26 mouse cellular contexts compared by ENCODE assay signal in the genomic region with DNA sequence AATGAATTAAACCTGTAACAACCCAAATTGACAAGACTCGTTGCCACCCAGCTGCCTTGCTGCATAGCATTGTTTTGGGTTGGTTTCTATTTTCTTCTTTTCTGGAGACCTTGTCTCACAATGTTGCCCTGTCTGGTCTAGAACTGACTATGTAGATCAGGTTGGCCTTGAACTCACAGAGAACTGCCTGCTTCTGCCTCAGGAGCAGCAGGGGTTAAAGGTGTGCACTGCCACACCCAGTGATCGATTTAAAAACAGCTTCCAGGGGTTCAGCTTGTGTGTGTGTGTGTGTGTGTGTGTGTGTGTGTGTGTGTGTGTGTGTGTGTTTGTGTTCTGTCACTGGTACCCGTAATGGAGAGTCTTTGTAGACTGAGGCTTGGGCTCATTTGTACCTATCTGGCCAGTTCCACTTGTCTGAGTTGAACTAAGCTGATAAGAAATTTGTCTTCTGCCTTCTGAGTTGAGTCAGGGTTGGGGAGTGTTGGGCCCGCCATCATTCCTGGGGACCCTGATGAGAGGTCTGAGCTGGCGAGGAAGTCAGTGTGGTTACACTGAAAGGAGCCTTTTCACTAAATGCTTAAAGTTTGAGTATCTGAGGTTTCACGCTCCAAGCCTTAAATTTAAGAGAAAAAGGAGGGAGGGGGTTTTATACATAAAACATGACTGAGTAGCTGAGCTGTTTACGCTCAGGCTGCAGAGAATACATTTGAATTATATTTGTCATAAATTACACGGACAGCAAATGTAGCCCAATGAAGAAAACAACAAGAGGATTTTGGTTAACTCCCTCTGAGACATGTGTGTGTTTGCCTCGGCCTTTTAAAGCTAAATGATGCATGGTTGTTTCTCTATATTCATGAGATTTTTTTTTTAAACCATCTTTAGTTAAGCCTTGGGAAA. TPM values are rescaled to one million over a fixed set of nuclear protein-coding genes. Genes with fewer than 3 reads are reported as not detected.
DNase-seq lines count a peak whose midpoint lies in the region; ATAC-seq and TF ChIP-seq lines count a peak whose summit lies in the region.
"Had no signal": no experiment of that assay in that cellular context is flagged by ENCODE, and none has a peak within 500 bp of the region (broad histone marks: within the 10 kb centered on the region; RNA-seq: fewer than 3 reads in every experiment).

No protein-coding gene starts in this region.

- no peak for TF ChIP-seq CTCF in stomach, postnatal 0 days (IDR thresholded peaks at IDR 0.05; ENCODE audit: low read depth)

- no peaks in the 10 kb centered on the region for H3K27me3 ChIP-seq in kidney, embryonic 15.5 days
- H3K27me3 ChIP-seq in stomach, embryonic 15.5 days (replicated peaks) = no peaks in the 10 kb centered on the region
- H3K27me3 ChIP-seq in stomach, postnatal 0 days (ENCODE audit: control insufficient read depth, insufficient read depth, low read length) = no peaks in the 10 kb centered on the region
- H3K27me3 ChIP-seq in stomach, embryonic 16.5 days (ENCODE audit: control insufficient read depth, insufficient read depth, low read length) = no peaks in the 10 kb centered on the region
- H3K27me3 ChIP-seq: forebrain, embryonic 13.5 days; heart, embryonic 12.5 days; heart, embryonic 15.5 days; hindbrain, embryonic 12.5 days; hindbrain, embryonic 15.5 days; intestine, embryonic 15.5 days had no signal

- TF ChIP-seq EP300 in stomach, postnatal 0 days (optimal IDR thresholded peaks at IDR 0.05) = no peak

- H3K9me3 ChIP-seq in kidney, embryonic 15.5 days (replicated peaks) = no peaks in the 10 kb centered on the region
- no peaks in the 10 kb centered on the region for H3K9me3 ChIP-seq in stomach, embryonic 15.5 days
- H3K9me3 ChIP-seq in stomach, postnatal 0 days (ENCODE audit: control insufficient read depth, low read length) = no peaks in the 10 kb centered on the region
- no peaks in the 10 kb centered on the region for H3K9me3 ChIP-seq in stomach, embryonic 16.5 days (replicated peaks; ENCODE audit: control insufficient read depth, low read length)
- H3K9me3 ChIP-seq: forebrain, embryonic 10.5 days; forebrain, embryonic 13.5 days; heart, embryonic 12.5 days; heart, embryonic 15.5 days; hindbrain, embryonic 12.5 days; hindbrain, embryonic 15.5 days; intestine, embryonic 15.5 days had no signal

- no peak overlapping the region for H3K9ac ChIP-seq in kidney, embryonic 15.5 days
- H3K9ac ChIP-seq in stomach, embryonic 15.5 days = no peak overlapping the region
- no peak overlapping the region for H3K9ac ChIP-seq in stomach, postnatal 0 days (ENCODE audit: low read length)
- H3K9ac ChIP-seq in stomach, embryonic 16.5 days (ENCODE audit: low read length) = no peak overlapping the region
- H3K9ac ChIP-seq: forebrain, embryonic 13.5 days; heart, embryonic 12.5 days; heart, embryonic 15.5 days; hindbrain, embryonic 12.5 days; hindbrain, embryonic 15.5 days; intestine, embryonic 15.5 days had no signal

- 61% methylated on average over 9 of the region's 9 CpGs for WGBS in kidney, embryonic 15.5 days
- 64% methylated on average over 9 of the region's 9 CpGs for WGBS in stomach, embryonic 15.5 days
- WGBS in stomach, postnatal 0 days = 60% methylated on average over 9 of the region's 9 CpGs
- WGBS in stomach, embryonic 16.5 days = 59% methylated on average over 9 of the region's 9 CpGs

- intact Hi-C loops in heart, postnatal 36 days (cut with DNase I) = no loop called here

- 0 out of 2 replicates have a peak, but pooled peaks cover 3% of the 10 kb centered on the region for H3K36me3 ChIP-seq in kidney, embryonic 15.5 days
- no peaks in the 10 kb centered on the region for H3K36me3 ChIP-seq in stomach, embryonic 15.5 days
- H3K36me3 ChIP-seq in stomach, postnatal 0 days (ENCODE audit: control insufficient read depth, insufficient read depth, low read length) = no peaks in the 10 kb centered on the region
- no peaks in the 10 kb centered on the region for H3K36me3 ChIP-seq in stomach, embryonic 16.5 days (ENCODE audit: control insufficient read depth, insufficient read depth, low read length)
- H3K36me3 ChIP-seq: forebrain, embryonic 10.5 days; heart, embryonic 12.5 days; heart, embryonic 15.5 days; hindbrain, embryonic 12.5 days; hindbrain, embryonic 15.5 days; intestine, embryonic 15.5 days had no signal

- H3K4me1 ChIP-seq in kidney, embryonic 15.5 days = peaks cover 30% of the 10 kb centered on the region
- H3K4me1 ChIP-seq in stomach, embryonic 15.5 days = peaks cover 5% of the 10 kb centered on the region; the same call in 1 of the 2 replicates
- H3K4me1 ChIP-seq in stomach, postnatal 0 days (replicated peaks; ENCODE audit: control insufficient read depth, insufficient read depth) = 0 out of 2 replicates have a peak, but pooled peaks cover 2% of the 10 kb centered on the region
- H3K4me1 ChIP-seq in stomach, embryonic 16.5 days (ENCODE audit: control insufficient read depth, insufficient read depth, low read length) = peaks cover 23% of the 10 kb centered on the region; the same call in 1 of the 2 replicates
- H3K4me1 ChIP-seq: forebrain, embryonic 13.5 days; intestine, embryonic 15.5 days had no signal

- no peak overlapping the region for H3K4me2 ChIP-seq in kidney, embryonic 15.5 days
- no peak overlapping the region for H3K4me2 ChIP-seq in stomach, embryonic 15.5 days
- H3K4me2 ChIP-seq in stomach, postnatal 0 days (replicated peaks; ENCODE audit: low read depth) = no peak overlapping the region
- no peak overlapping the region for H3K4me2 ChIP-seq in stomach, embryonic 16.5 days (ENCODE audit: low read depth, low read length)
- H3K4me2 ChIP-seq: forebrain, embryonic 13.5 days; heart, embryonic 12.5 days; heart, embryonic 15.5 days; hindbrain, embryonic 12.5 days; hindbrain, embryonic 15.5 days; intestine, embryonic 15.5 days had no signal

- peak overlapping the region; percentile 18; the same call in 1 of the 2 replicates for H3K27ac ChIP-seq in kidney, embryonic 15.5 days
- 0 out of 2 replicates have a peak overlapping the region, but pooled peaks have one; percentile 6 for H3K27ac ChIP-seq in stomach, embryonic 15.5 days
- no peak overlapping the region for H3K27ac ChIP-seq in stomach, postnatal 0 days (replicated peaks)
- H3K27ac ChIP-seq in stomach, embryonic 16.5 days (ENCODE audit: low read length) = peak overlapping the region; percentile 5; the same call in 1 of the 2 replicates
- H3K27ac ChIP-seq: forebrain, embryonic 10.5 days; forebrain, embryonic 13.5 days; heart, embryonic 15.5 days; hindbrain, embryonic 12.5 days; hindbrain, embryonic 15.5 days had no signal

- no peak for DNase-seq in kidney, adult 9 months
- no peak for DNase-seq in stomach, postnatal 0 days (ENCODE audit: low spot score)
- DNase-seq in ZHBTc4 (ENCODE audit: low read depth, low spot score) = peak; percentile 56
- DNase-seq in adrenal gland, postnatal 36 days = no peak
- no peak for DNase-seq in heart, postnatal 36 days
- DNase-seq: adrenal gland, adult 8-10 months; adrenal gland, postnatal 25 days; cerebellum, adult 18-20 months; cerebellum, adult 9-10 months; cerebellum, postnatal 14 days; gastrocnemius, postnatal 25 days; heart, adult 18-20 months; heart, postnatal 10 days; kidney, adult 11 months had no signal

- no peak overlapping the region for H3K4me3 ChIP-seq in kidney, embryonic 15.5 days (replicated peaks)
- H3K4me3 ChIP-seq in stomach, embryonic 15.5 days (replicated peaks) = no peak overlapping the region
- no peak overlapping the region for H3K4me3 ChIP-seq in stomach, postnatal 0 days (ENCODE audit: low read depth, low read length)
- H3K4me3 ChIP-seq in stomach, embryonic 16.5 days (replicated peaks; ENCODE audit: low read length) = no peak overlapping the region
- H3K4me3 ChIP-seq: forebrain, embryonic 10.5 days; forebrain, embryonic 13.5 days; heart, embryonic 12.5 days; heart, embryonic 15.5 days; hindbrain, embryonic 12.5 days; hindbrain, embryonic 15.5 days; intestine, embryonic 15.5 days had no signal

- ATAC-seq in kidney, embryonic 15.5 days (replicated peaks; ENCODE audit: low FRiP score) = no peak
- no peak for ATAC-seq in stomach, embryonic 15.5 days (ENCODE audit: insufficient read depth, low FRiP score, low read depth)
- no peak for ATAC-seq in stomach, postnatal 0 days (ENCODE audit: low FRiP score, low TSS enrichment)
- no peak for ATAC-seq in stomach, embryonic 16.5 days (ENCODE audit: insufficient read depth, low FRiP score)
- ATAC-seq: CD4-positive, CD25-positive, alpha-beta regulatory T cell, adult 4 months; forebrain, embryonic 13.5 days; forebrain, embryonic 16.5 days; intestine, embryonic 15.5 days had no signal

RNA-seq across cellular contexts. Expression of gene Cpm, which starts 36.3 kb away (rescaled TPM):
- 31.3 and 31.5 TPM in 2 replicates for polyA plus RNA-seq in kidney, embryonic 15.5 days (2015; fragmentation: Nextera tagmentation; extraction: Ambion mirVana)
- polyA plus RNA-seq in stomach, embryonic 15.5 days (2015; fragmentation: Nextera tagmentation; extraction: Ambion mirVana) = 57.1 and 57.7 TPM in 2 replicates
- polyA plus RNA-seq in stomach, postnatal 0 days (2015; fragmentation: Nextera tagmentation; extraction: Ambion mirVana) = 22.9 and 26.6 TPM in 2 replicates
- polyA plus RNA-seq in stomach, embryonic 16.5 days (2015; fragmentation: Nextera tagmentation; extraction: Ambion mirVana) = 74.0 and 88.1 TPM in 2 replicates
- total RNA-seq in adrenal gland, postnatal 36 days (2021) = 10 to 100 TPM; 25.3 to 34.9 TPM
- 1 to 10 TPM; 3.7 to 3.9 TPM for total RNA-seq in heart, postnatal 36 days (2021)

RNA-seq across cellular contexts. Expression of gene Mdm2, which starts 44.9 kb away (rescaled TPM):
- polyA plus RNA-seq in kidney, embryonic 15.5 days (2015; fragmentation: Nextera tagmentation; extraction: Ambion mirVana) = 47.4 and 49.7 TPM in 2 replicates
- polyA plus RNA-seq in stomach, embryonic 15.5 days (2015; fragmentation: Nextera tagmentation; extraction: Ambion mirVana) = 38.2 and 44.1 TPM in 2 replicates
- polyA plus RNA-seq in stomach, postnatal 0 days (2015; fragmentation: Nextera tagmentation; extraction: Ambion mirVana) = 14.8 and 17.6 TPM in 2 replicates
- polyA plus RNA-seq in stomach, embryonic 16.5 days (2015; fragmentation: Nextera tagmentation; extraction: Ambion mirVana) = 39.5 and 39.9 TPM in 2 replicates
- 10 to 100 TPM; 54.9 to 56.8 TPM for total RNA-seq in adrenal gland, postnatal 36 days (2021)
- total RNA-seq in heart, postnatal 36 days (2021) = 10 to 100 TPM; 46.9 to 48.2 TPM
